Mouse (Mus musculus): ENCODE data around the gene Pkig.

GRCm38 (mm10) chr2:163719616-163720015 is 61.4 kb downstream of the Pkig start:
- TF ChIP-seq POLR2A (IDR thresholded peaks at IDR 0.05; ENCODE audit: borderline replicate concordance, control insufficient read depth, low read depth, low read length) (no peak), CTCF (IDR thresholded peaks at IDR 0.05; ENCODE audit: control insufficient read depth, insufficient read depth, low read length) (no peak)
